Mouse (Mus musculus): ENCODE data around the gene Scnn1a. TPM values are rescaled to one million over a fixed set of nuclear protein-coding genes. Genes with fewer than 3 reads are reported as not detected.

Gene Scnn1a
- polyA plus RNA-seq, 1 experiment from 2014 or later, result 16.9 TPM

DNA sequence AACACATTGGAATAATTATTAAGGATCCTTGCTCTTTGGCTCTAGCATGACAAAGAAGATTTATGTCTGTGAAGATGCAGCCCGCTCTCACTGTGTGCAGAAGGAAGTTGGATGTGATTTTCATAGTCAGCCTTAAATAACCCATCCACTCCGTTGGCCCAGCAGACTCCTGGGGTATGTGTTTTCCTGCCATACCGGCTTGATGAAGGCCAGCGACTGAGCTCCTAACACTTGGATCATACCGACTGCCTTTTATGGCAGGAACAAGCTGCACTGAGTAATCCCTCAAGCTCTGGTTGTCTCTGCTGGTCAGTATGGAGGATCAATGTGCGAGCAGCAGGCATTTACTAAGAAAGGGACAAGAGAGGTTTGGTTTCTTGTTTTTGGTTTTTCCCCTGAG, 15.0 kb upstream of the Scnn1a start:
- H3K9ac ChIP-seq (ENCODE audit: low read depth, low read length), result no peak overlapping the region
- no peak overlapping the region for H3K4me2 ChIP-seq (replicated peaks; ENCODE audit: low read depth)
- WGBS, result 74% methylated on average over 6 of the region's 6 CpGs
- H3K36me3 ChIP-seq (ENCODE audit: control insufficient read depth, insufficient read depth), result peaks cover 36% of the 10 kb centered on the region
- no peak overlapping the region for H3K4me3 ChIP-seq (ENCODE audit: low read depth, low read length)
- no peaks in the 10 kb centered on the region for H3K27me3 ChIP-seq (replicated peaks; ENCODE audit: control insufficient read depth, insufficient read depth, low read length)
- no peaks in the 10 kb centered on the region for H3K9me3 ChIP-seq (ENCODE audit: control insufficient read depth)
- no peak for TF ChIP-seq CTCF (IDR thresholded peaks at IDR 0.05; ENCODE audit: low read depth)
- H3K4me1 ChIP-seq (replicated peaks; ENCODE audit: control insufficient read depth, insufficient read depth, low read length), result no peaks in the 10 kb centered on the region
- ATAC-seq, result no peak
- no peak overlapping the region for H3K27ac ChIP-seq (ENCODE audit: low read depth, low read length)

- Histone ChIP-seq H3K9ac (ENCODE audit: low read depth, low read length) (no peak overlapping the region), H3K4me2 (replicated peaks; ENCODE audit: low read depth) (no peak overlapping the region), H3K4me1 (replicated peaks; ENCODE audit: control insufficient read depth, insufficient read depth, low read length) (peaks cover 5% of the 10 kb centered on the region), H3K27ac (ENCODE audit: low read depth, low read length) (no peak overlapping the region), H3K27me3 (replicated peaks; ENCODE audit: control insufficient read depth, insufficient read depth, low read length) (no peaks in the 10 kb centered on the region), H3K9me3 (ENCODE audit: control insufficient read depth) (no peaks in the 10 kb centered on the region), H3K36me3 (ENCODE audit: control insufficient read depth, insufficient read depth) (peaks cover 52% of the 10 kb centered on the region), H3K4me3 (ENCODE audit: low read depth, low read length) (no peak overlapping the region)
- TF ChIP-seq CTCF (IDR thresholded peaks at IDR 0.05; ENCODE audit: low read depth), result no peak
- 90% methylated on average over 5 of the region's 5 CpGs for WGBS
- no peak; the same call in 1 of the 2 replicates for ATAC-seq
Observed at GRCm38 (mm10) chr6:125307091-125307490, 13.4 kb upstream of the Scnn1a start.

- Histone ChIP-seq H3K36me3 (ENCODE audit: control insufficient read depth, insufficient read depth) (peaks cover 53% of the 10 kb centered on the region), H3K9ac (ENCODE audit: low read depth, low read length) (no peak overlapping the region), H3K4me3 (ENCODE audit: low read depth, low read length) (no peak overlapping the region), H3K4me2 (replicated peaks; ENCODE audit: low read depth) (no peak overlapping the region), H3K27me3 (replicated peaks; ENCODE audit: control insufficient read depth, insufficient read depth, low read length) (no peaks in the 10 kb centered on the region), H3K9me3 (ENCODE audit: control insufficient read depth) (no peaks in the 10 kb centered on the region), H3K4me1 (replicated peaks; ENCODE audit: control insufficient read depth, insufficient read depth, low read length) (peaks cover 13% of the 10 kb centered on the region), H3K27ac (ENCODE audit: low read depth, low read length) (no peak overlapping the region)
- no peak for ATAC-seq
- no peak for TF ChIP-seq CTCF (IDR thresholded peaks at IDR 0.05; ENCODE audit: low read depth)
- WGBS, result 39% methylated on average over 13 of the region's 13 CpGs
Observed at GRCm38 (mm10) chr6:125308921-125309320, 11.5 kb upstream of the Scnn1a start.

- TF ChIP-seq CTCF (IDR thresholded peaks at IDR 0.05; ENCODE audit: low read depth), result no peak
- no peaks in the 10 kb centered on the region for H3K9me3 ChIP-seq (ENCODE audit: control insufficient read depth)
- 67% methylated on average over 5 of the region's 5 CpGs for WGBS
- H3K27me3 ChIP-seq (replicated peaks; ENCODE audit: control insufficient read depth, insufficient read depth, low read length), result no peaks in the 10 kb centered on the region
- peaks cover 17% of the 10 kb centered on the region for H3K4me1 ChIP-seq (replicated peaks; ENCODE audit: control insufficient read depth, insufficient read depth, low read length)
- H3K36me3 ChIP-seq (ENCODE audit: control insufficient read depth, insufficient read depth), result peaks cover 53% of the 10 kb centered on the region
- H3K27ac ChIP-seq (ENCODE audit: low read depth, low read length), result no peak overlapping the region
- no peak overlapping the region for H3K4me3 ChIP-seq (ENCODE audit: low read depth, low read length)
- no peak overlapping the region for H3K4me2 ChIP-seq (replicated peaks; ENCODE audit: low read depth)
- no peak for ATAC-seq
- no peak overlapping the region for H3K9ac ChIP-seq (ENCODE audit: low read depth, low read length)
Observed at GRCm38 (mm10) chr6:125309406-125309805, 11.1 kb upstream of the Scnn1a start.

- Histone ChIP-seq H3K27ac (ENCODE audit: low read depth, low read length) (no peak overlapping the region), H3K9ac (ENCODE audit: low read depth, low read length) (peak overlapping the region; percentile 91), H3K27me3 (replicated peaks; ENCODE audit: control insufficient read depth, insufficient read depth, low read length) (no peaks in the 10 kb centered on the region), H3K9me3 (ENCODE audit: control insufficient read depth) (no peaks in the 10 kb centered on the region), H3K4me3 (ENCODE audit: low read depth, low read length) (peak overlapping the region; percentile 76), H3K36me3 (ENCODE audit: control insufficient read depth, insufficient read depth) (peaks cover 41% of the 10 kb centered on the region), H3K4me1 (replicated peaks; ENCODE audit: control insufficient read depth, insufficient read depth, low read length) (peaks cover 20% of the 10 kb centered on the region), H3K4me2 (replicated peaks; ENCODE audit: low read depth) (peak overlapping the region; percentile 91)
- no peak for ATAC-seq
- 77% methylated on average over 9 of the region's 9 CpGs for WGBS
- no peak for TF ChIP-seq CTCF (IDR thresholded peaks at IDR 0.05; ENCODE audit: low read depth)
Observed at GRCm38 (mm10) chr6:125312171-125312570, 8.3 kb upstream of the Scnn1a start.

GRCm38 (mm10) chr6:125312581-125313355, 7.7 kb upstream of the Scnn1a start:
- Histone ChIP-seq H3K4me1 (replicated peaks; ENCODE audit: control insufficient read depth, insufficient read depth, low read length) (peaks cover 20% of the 10 kb centered on the region), H3K27me3 (replicated peaks; ENCODE audit: control insufficient read depth, insufficient read depth, low read length) (no peaks in the 10 kb centered on the region), H3K9ac (ENCODE audit: low read depth, low read length) (peak overlapping the region; percentile 91), H3K36me3 (ENCODE audit: control insufficient read depth, insufficient read depth) (peaks cover 35% of the 10 kb centered on the region), H3K4me2 (replicated peaks; ENCODE audit: low read depth) (peak overlapping the region; percentile 91), H3K4me3 (ENCODE audit: low read depth, low read length) (peak overlapping the region; percentile 76), H3K9me3 (ENCODE audit: control insufficient read depth) (no peaks in the 10 kb centered on the region), H3K27ac (ENCODE audit: low read depth, low read length) (peak overlapping the region; percentile 92)
- no peak for ATAC-seq
- TF ChIP-seq CTCF (IDR thresholded peaks at IDR 0.05; ENCODE audit: low read depth), result no peak
- WGBS, result 20% methylated on average over 22 of the region's 22 CpGs
